Mouse (Mus musculus): Measurements from ENCODE around the gene Hcfc1r1.

Gene Hcfc1r1

GRCm38 (mm10) chr17:23675127-23675526, 1.7 kb downstream of the Hcfc1r1 start:
- in situ Hi-C loops (cut with MboI, MseI), result no loop called here

- in situ Hi-C loops (cut with MboI, MseI), result no loop called here
Measured at GRCm38 (mm10) chr17:23675564-23676281, 2.3 kb downstream of the Hcfc1r1 start.

GRCm38 (mm10) chr17:23676473-23677031, 3.2 kb downstream of the Hcfc1r1 start:
- in situ Hi-C loops (cut with MboI, MseI), result no loop called here

- in situ Hi-C loops (cut with MboI, MseI), result no loop called here
Measured at GRCm38 (mm10) chr17:23677236-23677679, 3.9 kb downstream of the Hcfc1r1 start, which contains the start of gene Tnfrsf12a. Tnfrsf12a (minus strand) TSS chr17:23677468.

- in situ Hi-C loops (cut with MboI, MseI), result no loop called here
Measured at GRCm38 (mm10) chr17:23679127-23679835, 5.9 kb downstream of the Hcfc1r1 start, which contains the start of gene Cldn6. Cldn6 (plus strand) TSS chr17:23679249.

- in situ Hi-C loops (cut with MboI, MseI), result no loop called here
Measured at GRCm38 (mm10) chr17:23680336-23680735, 6.9 kb downstream of the Hcfc1r1 start.

GRCm38 (mm10) chr17:23681086-23681485, 7.7 kb downstream of the Hcfc1r1 start:
- in situ Hi-C loops (cut with MboI, MseI), result no loop called here

- in situ Hi-C loops (cut with MboI, MseI), result no loop called here
Measured at GRCm38 (mm10) chr17:23682092-23682491, 8.7 kb downstream of the Hcfc1r1 start.

GRCm38 (mm10) chr17:23682530-23682929, 9.1 kb downstream of the Hcfc1r1 start:
- in situ Hi-C loops (cut with MboI, MseI), result no loop called here

- in situ Hi-C loops (cut with MboI, MseI), result no loop called here
Measured at GRCm38 (mm10) chr17:23683226-23683625, 9.8 kb downstream of the Hcfc1r1 start.

- in situ Hi-C loops (cut with MboI, MseI), result no loop called here
Measured at GRCm38 (mm10) chr17:23683856-23684672, 10.7 kb downstream of the Hcfc1r1 start, which contains the start of gene Cldn9. Cldn9 (minus strand) TSS chr17:23684026.

- in situ Hi-C loops (cut with MboI, MseI), result no loop called here
Measured at GRCm38 (mm10) chr17:23694491-23694890, 21.1 kb downstream of the Hcfc1r1 start.

- in situ Hi-C loops (cut with MboI, MseI), result no loop called here
Measured at GRCm38 (mm10) chr17:23695801-23696200, 22.4 kb downstream of the Hcfc1r1 start.

GRCm38 (mm10) chr17:23699131-23700077, 26.0 kb downstream of the Hcfc1r1 start:
- in situ Hi-C loops (cut with MboI, MseI), result no loop called here

- in situ Hi-C loops (cut with MboI, MseI), result no loop called here
Measured at GRCm38 (mm10) chr17:23700079-23700478, 26.7 kb downstream of the Hcfc1r1 start.

- in situ Hi-C loops (cut with MboI, MseI), result no loop called here
Measured at GRCm38 (mm10) chr17:23703301-23703700, 29.9 kb downstream of the Hcfc1r1 start.

- in situ Hi-C loops (cut with MboI, MseI), result loop anchor here (5.0 kb wide), 1 partner anchor 37 kb away; no protein-coding TSS in a partner anchor
Measured at GRCm38 (mm10) chr17:23704741-23705140, 31.3 kb downstream of the Hcfc1r1 start.

GRCm38 (mm10) chr17:23705525-23706104, 32.2 kb downstream of the Hcfc1r1 start:
- in situ Hi-C loops (cut with MboI, MseI), result loop anchor here (5.0 kb wide), 1 partner anchor 38 kb away; no protein-coding TSS in a partner anchor

GRCm38 (mm10) chr17:23706212-23706611, 32.8 kb downstream of the Hcfc1r1 start:
- in situ Hi-C loops (cut with MboI, MseI), result loop anchor here (5.0 kb wide), 1 partner anchor 39 kb away; no protein-coding TSS in a partner anchor

- in situ Hi-C loops (cut with MboI, MseI), result no loop called here
Measured at GRCm38 (mm10) chr17:23717003-23717402, 43.6 kb downstream of the Hcfc1r1 start.

Data from T-helper 17 cell (primary cell).